Mouse (Mus musculus) small intestine, adult 2 months (tissue): ENCODE data around the gene Prss29.

Experiments
- CTCF ChIP-seq: fragments of 200-500 bp; IDR thresholded peaks from 2 replicates; pipeline ENCODE4 v1.5.1; 2012; ENCODE audit warnings: low read depth, mild to moderate bottlenecking, control low read depth, inconsistent platforms, low read length, moderate library complexity, mixed read lengths; ENCODE audit not compliant: insufficient replicate concordance, insufficient read length; ENCODE audit errors: extremely low read depth
- POLR2A ChIP-seq: fragments of 200-500 bp; IDR thresholded peaks from 2 replicates; pipeline ENCODE4 v1.6.1; 2012; ENCODE audit warnings: low read depth, mild to moderate bottlenecking, control low read depth, inconsistent platforms, low read length, moderate library complexity

DNA sequence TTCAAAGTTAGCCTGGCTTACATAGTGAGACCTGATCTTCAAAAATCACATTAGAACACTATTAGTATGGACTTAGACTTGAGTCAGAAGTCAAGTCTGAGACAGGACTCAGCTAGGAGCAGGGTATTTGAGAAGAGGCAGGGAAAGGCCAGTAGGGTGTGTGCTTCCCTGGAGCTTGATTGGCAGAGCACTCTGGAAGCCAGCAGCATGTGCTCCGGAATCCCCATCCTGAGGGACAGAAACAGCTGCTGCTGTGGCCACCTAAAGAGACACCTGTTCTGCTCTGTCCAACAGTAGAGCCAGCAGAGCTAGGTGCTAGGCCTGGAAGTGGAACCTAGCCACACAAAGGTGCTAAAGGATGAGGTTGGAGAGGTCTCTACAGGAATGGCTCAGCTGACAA, 24.3 kb upstream of the Prss29 start:
- TF ChIP-seq CTCF (no peak), POLR2A (no peak)
